Mouse (Mus musculus) forebrain, embryonic 16.5 days (tissue): ENCODE results near the gene Gpr137. TPM values are rescaled to one million over a fixed set of nuclear protein-coding genes. Genes with fewer than 3 reads are reported as not detected.
"Not testable (repeated sequence)": the region's sequence is repeated elsewhere in the genome, so short reads cannot be mapped to it uniquely, and the experiment has no call there.

Experiments used
- ATAC-seq: fragments of 200-750 bp; cut with Nextera tagmentation; 2 replicates; pipeline ENCODE4 v1.8.0; 2017; ENCODE audit warnings: mild to moderate bottlenecking, moderate library complexity
- H3K27ac ChIP-seq: fragments of 300-500 bp; sonication (generic); 2 replicates; pipeline ENCODE4 v1.5.1; 2014; ENCODE audit warnings: low read length, control low read depth
- H3K27me3 ChIP-seq: fragments of 300-500 bp; sonication (generic); replicated peaks from 2 replicates; pipeline ENCODE4 v1.6.1; 2014; ENCODE audit warnings: low read length; ENCODE audit not compliant: control insufficient read depth, insufficient read depth
- H3K36me3 ChIP-seq: fragments of 300-500 bp; sonication (generic); 2 replicates; pipeline ENCODE4 v1.6.1; 2014; ENCODE audit not compliant: control insufficient read depth, insufficient read depth
- H3K4me1 ChIP-seq: fragments of 300-500 bp; sonication (generic); replicated peaks from 2 replicates; pipeline ENCODE4 v1.6.1; 2014; ENCODE audit warnings: low read length; ENCODE audit not compliant: control insufficient read depth, insufficient read depth
- H3K4me2 ChIP-seq: fragments of 300-500 bp; sonication (generic); 2 replicates; pipeline ENCODE4 v1.6.1; 2014; ENCODE audit warnings: mild to moderate bottlenecking, low read length, control low read depth
- H3K4me3 ChIP-seq: fragments of 300-500 bp; sonication (generic); replicated peaks from 2 replicates; pipeline ENCODE4 v1.5.1; 2014; ENCODE audit warnings: mild to moderate bottlenecking, low read length, control low read depth
- H3K9ac ChIP-seq: fragments of 300-500 bp; sonication (generic); replicated peaks from 2 replicates; pipeline ENCODE4 v1.6.1; 2014; ENCODE audit warnings: low read depth, low read length, control low read depth
- H3K9me3 ChIP-seq: fragments of 300-500 bp; sonication (generic); 2 replicates; pipeline ENCODE4 v1.6.1; 2016; ENCODE audit warnings: low read length; ENCODE audit not compliant: control insufficient read depth
- WGBS: fragments of 180-500 bp; shearing (Covaris S2); extraction: QIAGEN DNeasy Blood & Tissue Kit; methylation state at CpG from one replicate; pipeline ENCODE4 v1.1.7; 2014; 5-methylcytosine and 5-hydroxymethylcytosine counted together
- microRNA-seq: library from miRNA; unstranded; fragments of <30 nt; microRNA quantifications from one replicate; pipeline ENCODE4, GENCODE M21; 2017
- polyA plus RNA-seq: library from polyadenylated mRNA; unstranded; fragments of >200 nt; fragmentation: Nextera tagmentation; extraction: Ambion mirVana; gene quantifications from 2 replicates; pipeline ENCODE4 v1.2.1, GENCODE M21; 2015

Gene Gpr137
- polyA plus RNA-seq, 1 experiment from 2014 or later: 52.5 TPM

DNA sequence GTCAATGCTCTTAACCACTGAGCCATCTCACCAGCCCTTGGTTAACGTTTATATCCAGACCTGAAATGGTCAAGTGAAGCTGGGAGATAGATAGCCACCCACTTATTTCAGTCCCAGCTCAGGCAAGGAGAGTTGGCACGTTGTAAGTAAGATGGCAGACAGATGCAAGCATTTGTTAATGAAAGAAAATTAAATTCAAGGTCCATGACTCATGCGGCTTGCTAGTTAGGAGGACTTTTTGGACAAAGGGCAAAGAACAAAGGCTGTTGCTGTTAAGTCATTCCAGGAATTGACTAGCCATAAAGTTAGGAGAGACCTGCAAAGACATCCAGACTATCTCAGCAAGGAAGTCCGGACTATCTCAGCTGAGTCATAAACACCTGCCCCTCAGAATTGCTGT, 42.6 kb downstream of the Gpr137 start:
- H3K4me1 ChIP-seq: no peaks in the 10 kb centered on the region
- H3K4me2 ChIP-seq: no peak overlapping the region
- H3K27ac ChIP-seq: no peak overlapping the region
- no peak overlapping the region for H3K4me3 ChIP-seq
- no peaks in the 10 kb centered on the region for H3K9me3 ChIP-seq
- ATAC-seq: no peak
- WGBS: 83% methylated on average over 4 of the region's 4 CpGs
- no peaks in the 10 kb centered on the region for H3K27me3 ChIP-seq
- no peak overlapping the region for H3K9ac ChIP-seq
- no peaks in the 10 kb centered on the region for H3K36me3 ChIP-seq

DNA sequence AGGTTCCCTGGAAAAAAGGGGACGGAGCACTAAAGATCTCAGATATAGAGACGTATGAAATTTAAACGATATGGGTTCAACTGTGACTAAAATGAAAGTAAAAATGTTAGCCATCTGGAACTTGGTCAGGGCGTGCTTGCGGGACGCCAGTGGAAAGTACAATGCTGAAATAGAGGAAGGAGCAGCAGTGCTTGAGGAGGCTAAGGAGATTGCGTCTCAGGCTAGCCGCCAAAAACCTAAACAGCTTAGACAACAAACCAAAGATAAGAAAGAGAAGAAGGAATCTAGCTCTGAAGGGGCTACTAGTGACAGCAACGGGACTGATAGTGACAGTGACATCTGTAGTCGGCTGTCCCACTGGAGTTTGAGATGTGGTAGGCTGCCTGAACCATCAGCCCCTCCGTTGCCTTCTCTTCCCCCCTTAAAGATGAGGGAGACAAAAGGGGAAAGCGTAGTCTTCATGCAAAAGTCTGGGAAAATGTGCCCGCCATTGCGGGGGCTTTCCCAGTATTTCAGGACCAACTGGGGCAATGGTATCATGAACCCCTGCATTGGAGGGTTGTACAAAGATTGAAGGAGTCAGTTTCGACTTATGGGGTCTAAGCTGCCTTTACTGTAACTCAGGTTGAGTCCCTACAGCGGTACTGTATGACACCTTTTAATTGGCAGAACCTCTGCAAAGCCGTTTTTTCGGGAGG, 46.5 kb downstream of the Gpr137 start:
- H3K4me2 ChIP-seq, H3K9ac ChIP-seq, H3K9me3 ChIP-seq, H3K27ac ChIP-seq, ATAC-seq, H3K36me3 ChIP-seq, H3K4me3 ChIP-seq, H3K4me1 ChIP-seq, H3K27me3 ChIP-seq: not testable (repeated sequence)
- WGBS: 89% methylated on average over 18 of the region's 18 CpGs

DNA sequence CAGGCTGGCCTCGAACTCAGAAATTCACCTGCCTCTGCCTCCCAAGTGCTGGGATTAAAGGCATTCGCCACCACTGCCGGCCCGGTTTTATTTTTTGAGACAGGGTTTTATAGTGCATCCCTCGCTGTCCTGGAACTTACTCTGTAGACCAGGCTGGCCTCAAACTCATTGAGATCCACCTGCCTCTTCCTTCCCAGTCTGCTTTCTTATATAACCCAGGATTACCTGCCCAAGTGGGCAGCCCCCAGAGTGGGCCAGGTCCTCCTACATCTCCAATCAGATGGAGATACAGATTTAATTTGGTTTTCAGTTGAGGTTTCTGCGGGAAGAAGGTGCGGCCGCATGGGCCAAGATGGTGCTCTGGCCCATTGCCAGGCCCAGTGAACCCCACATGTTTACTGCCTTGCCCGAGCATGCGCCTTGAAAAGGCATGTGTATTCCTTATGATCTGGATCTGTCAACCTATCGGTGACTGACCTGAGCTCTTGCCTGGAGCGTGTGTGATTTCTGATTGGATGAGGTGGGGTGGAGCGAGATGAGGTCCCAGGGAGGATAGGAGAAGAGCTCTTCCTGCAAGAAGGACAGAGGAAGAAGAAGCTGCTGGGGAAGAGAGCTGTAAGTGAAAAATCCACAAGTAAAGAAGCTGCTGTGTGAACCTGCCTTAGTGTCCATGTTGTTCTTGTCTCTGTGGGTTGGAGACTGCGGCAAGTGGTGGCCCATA, 48.4 kb downstream of the Gpr137 start:
- H3K27ac ChIP-seq: no peak overlapping the region
- no peaks in the 10 kb centered on the region for H3K9me3 ChIP-seq
- no peaks in the 10 kb centered on the region for H3K36me3 ChIP-seq
- no peak for ATAC-seq
- no peak overlapping the region for H3K4me2 ChIP-seq
- WGBS: 91% methylated on average over 14 of the region's 14 CpGs
- H3K9ac ChIP-seq: no peak overlapping the region
- H3K27me3 ChIP-seq: 0 out of 2 replicates have a peak, but pooled peaks cover 2% of the 10 kb centered on the region
- H3K4me1 ChIP-seq: no peaks in the 10 kb centered on the region
- H3K4me3 ChIP-seq: no peak overlapping the region

DNA sequence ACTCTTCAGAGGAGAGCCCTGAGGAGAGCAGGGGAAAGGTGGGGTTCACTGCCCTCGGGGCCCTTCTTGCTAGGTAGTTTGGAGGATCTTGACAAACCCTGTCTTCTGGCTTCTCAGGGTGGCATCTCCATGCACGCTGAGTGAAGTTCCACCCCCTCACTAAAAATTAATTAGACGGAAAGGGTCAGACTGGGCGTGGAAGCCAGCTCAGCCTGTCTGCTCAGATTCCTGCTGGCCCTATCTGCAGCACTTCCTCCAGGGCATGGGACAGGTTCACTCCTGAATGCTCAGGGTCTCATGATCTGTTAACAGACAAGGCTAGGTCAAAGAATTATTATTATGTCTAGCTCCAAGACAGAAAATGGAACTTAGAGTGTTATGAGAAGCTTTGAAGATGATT, 49.8 kb downstream of the Gpr137 start:
- no peak for ATAC-seq
- Histone ChIP-seq H3K4me2 (no peak overlapping the region), H3K9me3 (no peaks in the 10 kb centered on the region), H3K4me3 (no peak overlapping the region), H3K27me3 (0 out of 2 replicates have a peak, but pooled peaks cover 2% of the 10 kb centered on the region), H3K27ac (no peak overlapping the region), H3K9ac (no peak overlapping the region), H3K4me1 (no peaks in the 10 kb centered on the region), H3K36me3 (no peaks in the 10 kb centered on the region)
- 79% methylated on average over 4 of the region's 4 CpGs for WGBS

Small RNA genes lying within 50 kb of the gene (microRNA-seq; reads per million reads assigned to microRNA genes)
- 1.2 reads per million for gene Mir6990

Other genes with a start within 250 kb of the Gpr137 start
- gene Rps6ka4, start 101.8 kb downstream of the Gpr137 start, polyA plus RNA-seq: 9.4 and 9.7 TPM in 2 replicates
- gene Ccdc88b, start 84.3 kb downstream of the Gpr137 start, polyA plus RNA-seq: 0.68 and 1.1 TPM in 2 replicates
- 104 and 116 TPM in 2 replicates for gene Trmt112, start 32.8 kb downstream of the Gpr137 start, polyA plus RNA-seq
- gene Prdx5, start 32.4 kb downstream of the Gpr137 start, polyA plus RNA-seq: 244 and 272 TPM in 2 replicates
- 16.1 and 18.8 TPM in 2 replicates for gene Esrra, start 20.7 kb downstream of the Gpr137 start, polyA plus RNA-seq
- gene Catsperz, start 17.1 kb downstream of the Gpr137 start, polyA plus RNA-seq: 0.37 and 0.89 TPM in 2 replicates
- gene Kcnk4, start 8.0 kb downstream of the Gpr137 start, polyA plus RNA-seq: 2.1 and 3.3 TPM in 2 replicates
- gene Bad, start 619 bp downstream of the Gpr137 start, polyA plus RNA-seq: 87.9 and 88.4 TPM in 2 replicates
- gene Ppp1r14b, start 32.5 kb upstream of the Gpr137 start, polyA plus RNA-seq: 132 and 140 TPM in 2 replicates
- 11.5 and 12.3 TPM in 2 replicates for gene Plcb3, start 34.0 kb upstream of the Gpr137 start, polyA plus RNA-seq
- gene Fkbp2, start 38.0 kb upstream of the Gpr137 start, polyA plus RNA-seq: 73.8 and 101 TPM in 2 replicates
- 42.5 and 44.6 TPM in 2 replicates for gene Vegfb, start 45.2 kb upstream of the Gpr137 start, polyA plus RNA-seq
- 18.3 and 23.3 TPM in 2 replicates for gene Dnajc4, start 50.1 kb upstream of the Gpr137 start, polyA plus RNA-seq
- gene Nudt22, start 53.6 kb upstream of the Gpr137 start, polyA plus RNA-seq: 15.5 and 16.0 TPM in 2 replicates
- gene Trpt1, start 53.7 kb upstream of the Gpr137 start, polyA plus RNA-seq: 12.5 and 17.9 TPM in 2 replicates
- gene Fermt3, start 77.0 kb upstream of the Gpr137 start, polyA plus RNA-seq: 3.3 and 3.8 TPM in 2 replicates
- gene Stip1, start 97.5 kb upstream of the Gpr137 start, polyA plus RNA-seq: 246 and 247 TPM in 2 replicates
- 4.0 and 5.3 TPM in 2 replicates for gene Macrod1, start 114.3 kb upstream of the Gpr137 start, polyA plus RNA-seq
- gene Flrt1, start 163.2 kb upstream of the Gpr137 start, polyA plus RNA-seq: 13.8 and 16.1 TPM in 2 replicates